Mouse (Mus musculus): Measurements from ENCODE around the gene Ccdc15. TPM values are rescaled to one million over a fixed set of nuclear protein-coding genes. Genes with fewer than 3 reads are reported as not detected.
A peak's percentile ranks its signal among the peaks of the same experiment; 100 is the strongest.
"Not testable (repeated sequence)": the region's sequence is repeated elsewhere in the genome, so short reads cannot be mapped to it uniquely, and the experiment has no call there.

Ccdc15 gene
- polyA plus RNA-seq, 1 experiment from 2014 or later = 8.7 TPM

GRCm38 (mm10) chr9:37329456-37329855 lies 18.8 kb downstream of the Ccdc15 start:
- ATAC-seq (replicated peaks) = no peak
- Histone ChIP-seq H3K4me1 (no peaks in the 10 kb centered on the region), H3K9ac (no peak overlapping the region), H3K4me3 (no peak overlapping the region), H3K27ac (no peak overlapping the region), H3K36me3 (replicated peaks) (no peaks in the 10 kb centered on the region), H3K9me3 (no peaks in the 10 kb centered on the region), H3K4me2 (no peak overlapping the region), H3K27me3 (replicated peaks) (no peaks in the 10 kb centered on the region)
- 42% methylated on average over 3 of the region's 3 CpGs for WGBS

- WGBS = 88% methylated on average over 1 of the region's 1 CpGs
- H3K27me3 ChIP-seq (replicated peaks) = no peaks in the 10 kb centered on the region
- H3K4me3 ChIP-seq = no peak overlapping the region
- H3K4me1 ChIP-seq = no peaks in the 10 kb centered on the region
- H3K9me3 ChIP-seq = no peaks in the 10 kb centered on the region
- H3K27ac ChIP-seq = no peak overlapping the region
- H3K36me3 ChIP-seq (replicated peaks) = no peaks in the 10 kb centered on the region
- H3K4me2 ChIP-seq = no peak overlapping the region
- no peak for ATAC-seq (replicated peaks)
- no peak overlapping the region for H3K9ac ChIP-seq
These were observed 46.5 kb downstream of the Ccdc15 start for GRCm38 (mm10) chr9:37301720-37302119.

GRCm38 (mm10) chr9:37300501-37300900 lies 47.7 kb downstream of the Ccdc15 start:
- not testable (repeated sequence) for H3K27me3 ChIP-seq (replicated peaks); H3K27ac ChIP-seq; H3K4me2 ChIP-seq; H3K9ac ChIP-seq; H3K36me3 ChIP-seq (replicated peaks); H3K4me3 ChIP-seq; H3K4me1 ChIP-seq; H3K9me3 ChIP-seq; ATAC-seq (replicated peaks)
- WGBS = 67% methylated on average over 1 of the region's 1 CpGs

- no peak overlapping the region for H3K27ac ChIP-seq
- H3K4me3 ChIP-seq = no peak overlapping the region
- no peaks in the 10 kb centered on the region for H3K27me3 ChIP-seq (replicated peaks)
- H3K9ac ChIP-seq = no peak overlapping the region
- no peaks in the 10 kb centered on the region for H3K36me3 ChIP-seq (replicated peaks)
- H3K9me3 ChIP-seq = no peaks in the 10 kb centered on the region
- H3K4me1 ChIP-seq = no peaks in the 10 kb centered on the region
- no peak overlapping the region for H3K4me2 ChIP-seq
- no peak for ATAC-seq (replicated peaks)
These were observed 52.6 kb downstream of the Ccdc15 start for GRCm38 (mm10) chr9:37295586-37295985.

GRCm38 (mm10) chr9:37266622-37267021 lies 81.6 kb downstream of the Ccdc15 start:
- H3K36me3 ChIP-seq (replicated peaks) = no peaks in the 10 kb centered on the region
- no peak overlapping the region for H3K9ac ChIP-seq
- no peak overlapping the region for H3K4me2 ChIP-seq
- no peak overlapping the region for H3K4me3 ChIP-seq
- H3K9me3 ChIP-seq = no peaks in the 10 kb centered on the region
- WGBS = 88% methylated on average over 2 of the region's 2 CpGs
- H3K27me3 ChIP-seq (replicated peaks) = no peaks in the 10 kb centered on the region
- no peak overlapping the region for H3K27ac ChIP-seq
- H3K4me1 ChIP-seq = no peaks in the 10 kb centered on the region
- no peak for ATAC-seq (replicated peaks)

GRCm38 (mm10) chr9:37255889-37256225 lies 92.4 kb downstream of the Ccdc15 start:
- Histone ChIP-seq H3K9me3 (no peaks in the 10 kb centered on the region), H3K27ac (no peak overlapping the region), H3K27me3 (replicated peaks) (peaks cover 13% of the 10 kb centered on the region; the same call in 1 of the 2 replicates), H3K9ac (no peak overlapping the region), H3K4me2 (peak overlapping the region; percentile 90), H3K36me3 (replicated peaks) (no peaks in the 10 kb centered on the region), H3K4me1 (peaks cover 14% of the 10 kb centered on the region), H3K4me3 (peak overlapping the region; percentile 41)
- peak; percentile 83 for ATAC-seq (replicated peaks)
- WGBS = 35% methylated on average over 7 of the region's 7 CpGs

GRCm38 (mm10) chr9:37255149-37255888 lies 92.9 kb downstream of the Ccdc15 start, which contains the start of gene Slc37a2:
Gene Slc37a2 (minus strand): TSS chr9:37255738.
- Histone ChIP-seq H3K9me3 (no peaks in the 10 kb centered on the region), H3K27me3 (replicated peaks) (peaks cover 13% of the 10 kb centered on the region; the same call in 1 of the 2 replicates), H3K9ac (peak within 1 kb of the TSS; percentile 41), H3K27ac (no peak within 1 kb of the TSS), H3K4me1 (peaks cover 14% of the 10 kb centered on the region), H3K36me3 (replicated peaks) (no peaks in the 10 kb centered on the region), H3K4me3 (peak within 1 kb of the TSS; percentile 41), H3K4me2 (peak within 1 kb of the TSS; percentile 90)
- 3% methylated on average over 38 of the region's 38 CpGs for WGBS
- ATAC-seq (replicated peaks) = peak; percentile 78

- Histone ChIP-seq H3K4me3 (peak overlapping the region; percentile 41), H3K9ac (peak overlapping the region; percentile 41), H3K4me1 (peaks cover 14% of the 10 kb centered on the region), H3K9me3 (no peaks in the 10 kb centered on the region), H3K36me3 (replicated peaks) (no peaks in the 10 kb centered on the region), H3K27me3 (replicated peaks) (peaks cover 13% of the 10 kb centered on the region; the same call in 1 of the 2 replicates), H3K27ac (no peak overlapping the region), H3K4me2 (peak overlapping the region; percentile 90)
- ATAC-seq (replicated peaks) = peak; percentile 17; the same call in 1 of the 2 replicates
- 28% methylated on average over 6 of the region's 6 CpGs for whole genome bisulfite sequencing
These were observed 93.6 kb downstream of the Ccdc15 start for GRCm38 (mm10) chr9:37254531-37255110.

- Histone ChIP-seq H3K9ac (no peak overlapping the region), H3K36me3 (replicated peaks) (no peaks in the 10 kb centered on the region), H3K27ac (no peak overlapping the region), H3K27me3 (replicated peaks) (peaks cover 9% of the 10 kb centered on the region; the same call in 1 of the 2 replicates), H3K4me2 (no peak overlapping the region), H3K4me3 (no peak overlapping the region), H3K4me1 (peaks cover 12% of the 10 kb centered on the region), H3K9me3 (no peaks in the 10 kb centered on the region)
- 94% methylated on average over 6 of the region's 6 CpGs for WGBS
- ATAC-seq (replicated peaks) = no peak
These were observed 97.6 kb downstream of the Ccdc15 start for GRCm38 (mm10) chr9:37250631-37251030.

- H3K9me3 ChIP-seq = no peaks in the 10 kb centered on the region
- ATAC-seq (replicated peaks) = no peak
- no peak overlapping the region for H3K27ac ChIP-seq
- H3K27me3 ChIP-seq (replicated peaks) = peaks cover 5% of the 10 kb centered on the region; the same call in 1 of the 2 replicates
- no peaks in the 10 kb centered on the region for H3K36me3 ChIP-seq (replicated peaks)
- no peak overlapping the region for H3K9ac ChIP-seq
- peaks cover 6% of the 10 kb centered on the region for H3K4me1 ChIP-seq
- no peak overlapping the region for H3K4me2 ChIP-seq
- WGBS = 90% methylated on average over 3 of the region's 3 CpGs
- H3K4me3 ChIP-seq = no peak overlapping the region
These were observed 98.3 kb downstream of the Ccdc15 start for GRCm38 (mm10) chr9:37249976-37250375.

- H3K4me2 ChIP-seq = no peak overlapping the region
- 62% methylated on average over 3 of the region's 3 CpGs for WGBS
- no peaks in the 10 kb centered on the region for H3K4me1 ChIP-seq
- no peaks in the 10 kb centered on the region for H3K36me3 ChIP-seq (replicated peaks)
- no peak overlapping the region for H3K4me3 ChIP-seq
- H3K27me3 ChIP-seq (replicated peaks) = no peaks in the 10 kb centered on the region
- 0 out of 2 replicates have a peak, but pooled peaks have one; percentile 34 for ATAC-seq (replicated peaks)
- no peak overlapping the region for H3K9ac ChIP-seq
- no peak overlapping the region for H3K27ac ChIP-seq
- no peaks in the 10 kb centered on the region for H3K9me3 ChIP-seq
These were observed 99.8 kb downstream of the Ccdc15 start for GRCm38 (mm10) chr9:37248381-37248906.

- Histone ChIP-seq H3K4me1 (no peaks in the 10 kb centered on the region), H3K4me3 (no peak overlapping the region), H3K36me3 (replicated peaks) (no peaks in the 10 kb centered on the region), H3K9me3 (no peaks in the 10 kb centered on the region), H3K27ac (no peak overlapping the region), H3K27me3 (replicated peaks) (no peaks in the 10 kb centered on the region), H3K4me2 (no peak overlapping the region), H3K9ac (no peak overlapping the region)
- ATAC-seq (replicated peaks) = no peak
These were observed 100.8 kb downstream of the Ccdc15 start for GRCm38 (mm10) chr9:37247429-37247828.

All from midbrain, embryonic 15.5 days (tissue).